Mouse (Mus musculus) lung, postnatal 36 days (tissue): ENCODE data around the gene Itga3.

Source experiments
- DNase-seq: peaks from one replicate; pipeline ENCODE4 v3.0.0; 2022; ENCODE audit warnings: mixed read lengths

Itga3 gene

GRCm38 (mm10) chr11:95095596-95095995 is 19.0 kb upstream of the Itga3 start:
- no peak for DNase-seq

DNA sequence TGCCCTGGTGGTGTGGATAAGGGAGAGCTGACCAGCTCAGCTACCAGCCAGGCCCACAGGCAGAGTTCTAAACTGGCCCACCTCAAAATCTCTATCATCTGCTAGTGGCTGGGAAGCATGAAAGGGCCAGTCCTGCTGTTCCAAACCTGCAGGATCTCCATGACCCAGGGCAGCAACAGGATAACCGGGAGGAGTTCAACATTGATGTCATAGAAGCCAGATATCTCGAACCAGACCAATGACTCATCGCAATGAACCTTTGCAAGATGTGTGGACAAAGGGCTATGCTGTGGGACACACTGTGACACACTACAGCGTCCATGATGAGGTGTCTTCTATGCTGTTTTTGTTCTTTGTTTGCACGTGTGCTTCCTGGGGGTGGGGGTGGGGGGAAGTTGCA is 16.5 kb upstream of the Itga3 start:
- no peak for DNase-seq

- DNase-seq = peak; percentile 94
Measured at GRCm38 (mm10) chr11:95088857-95089779, 12.5 kb upstream of the Itga3 start.

GRCm38 (mm10) chr11:95088286-95088685 is 11.7 kb upstream of the Itga3 start:
- no peak for DNase-seq

DNA sequence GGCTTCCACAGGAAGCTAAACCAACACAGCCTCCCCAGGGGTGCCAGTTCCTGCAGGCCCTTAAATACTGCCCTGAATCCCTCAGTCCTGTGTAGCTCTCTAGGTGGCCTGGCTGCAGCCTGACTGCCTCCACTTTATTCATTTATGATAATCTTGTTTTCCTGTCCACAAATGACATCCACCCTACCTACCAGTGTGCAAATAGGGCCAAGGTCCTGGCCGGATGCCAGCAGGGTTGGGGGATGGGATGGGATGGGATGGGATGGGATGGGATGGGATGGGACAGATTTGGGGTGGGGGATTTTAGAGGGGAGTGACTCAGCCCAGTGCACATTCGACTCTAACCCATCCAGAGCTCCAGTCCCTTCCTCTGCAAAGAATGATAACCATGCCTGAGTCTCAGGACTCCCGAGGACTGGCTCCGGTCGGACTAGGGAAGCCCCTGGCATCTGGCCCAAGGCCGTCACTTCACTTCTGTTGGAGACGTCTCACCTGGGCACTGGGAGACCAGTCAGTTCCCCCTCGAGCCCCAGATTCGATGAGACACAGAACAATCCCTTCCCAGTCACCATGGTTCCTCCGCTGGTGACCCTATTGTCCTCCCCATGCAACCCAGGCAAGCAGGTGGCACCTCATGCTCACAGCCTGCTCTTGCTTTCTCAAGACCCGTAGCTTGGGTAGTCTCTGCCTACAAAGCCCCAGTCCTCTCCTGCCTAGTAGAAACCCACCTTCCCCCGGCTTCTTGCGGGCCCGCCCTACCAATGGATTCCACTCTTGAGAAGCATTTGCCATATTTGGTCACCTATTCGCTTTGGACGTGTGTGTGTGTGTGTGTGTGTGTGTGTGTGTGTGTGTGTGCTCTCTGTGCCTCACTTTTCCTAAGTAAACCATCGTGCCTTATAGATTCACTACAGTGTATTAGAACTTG is 11.0 kb upstream of the Itga3 start:
- no peak for DNase-seq

GRCm38 (mm10) chr11:95086229-95086628 is 9.6 kb upstream of the Itga3 start:
- no peak for DNase-seq

DNA sequence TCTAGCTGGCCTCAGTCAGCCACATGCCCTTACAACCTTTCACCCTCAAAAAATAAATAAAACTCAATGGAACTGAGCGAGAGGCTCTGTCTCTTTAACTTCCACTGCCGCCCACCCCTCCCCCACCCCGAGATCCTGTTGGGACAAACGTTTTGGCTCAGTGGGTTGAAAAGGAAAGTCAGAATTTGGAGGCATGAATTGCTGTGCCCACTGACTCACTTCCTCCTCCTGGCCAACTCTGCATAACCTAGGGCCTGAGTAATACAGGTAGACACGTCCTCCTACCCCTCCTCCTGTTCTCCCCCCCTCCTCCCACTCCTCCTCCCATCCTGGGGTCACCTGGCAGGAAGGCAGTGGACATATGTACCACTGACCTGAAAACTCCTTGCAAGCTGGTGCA is 9.1 kb upstream of the Itga3 start:
- DNase-seq = no peak

DNA sequence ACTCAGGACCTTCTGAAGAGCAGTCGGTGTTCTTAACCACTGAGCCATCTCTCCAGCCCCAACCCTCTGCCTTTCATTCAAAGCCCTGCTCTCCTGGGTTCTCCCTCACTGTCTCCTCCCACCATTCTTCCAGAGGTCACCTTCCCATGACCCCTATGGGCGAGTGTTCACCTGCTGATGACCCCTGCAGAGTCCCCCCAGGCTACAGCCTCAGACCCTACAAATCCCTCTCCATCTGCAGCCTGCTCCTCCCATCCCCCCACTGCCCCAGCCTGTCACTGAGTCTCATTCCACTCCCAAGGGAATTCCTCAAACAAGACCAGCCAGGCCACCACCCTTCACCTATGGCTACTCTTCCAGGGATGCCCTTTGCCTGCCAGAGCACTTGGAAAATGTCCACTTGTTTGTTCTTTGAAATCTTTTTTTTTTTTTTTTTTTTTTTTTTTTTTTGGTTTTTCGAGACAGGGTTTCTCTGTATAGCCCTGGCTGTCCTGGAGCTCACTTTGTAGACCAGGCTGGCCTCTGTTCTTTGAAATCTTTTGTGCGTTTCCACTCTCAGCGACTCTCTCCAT is 8.3 kb upstream of the Itga3 start:
- no peak for DNase-seq

- DNase-seq = no peak
Measured at GRCm38 (mm10) chr11:95084175-95084574, 7.6 kb upstream of the Itga3 start.

DNA sequence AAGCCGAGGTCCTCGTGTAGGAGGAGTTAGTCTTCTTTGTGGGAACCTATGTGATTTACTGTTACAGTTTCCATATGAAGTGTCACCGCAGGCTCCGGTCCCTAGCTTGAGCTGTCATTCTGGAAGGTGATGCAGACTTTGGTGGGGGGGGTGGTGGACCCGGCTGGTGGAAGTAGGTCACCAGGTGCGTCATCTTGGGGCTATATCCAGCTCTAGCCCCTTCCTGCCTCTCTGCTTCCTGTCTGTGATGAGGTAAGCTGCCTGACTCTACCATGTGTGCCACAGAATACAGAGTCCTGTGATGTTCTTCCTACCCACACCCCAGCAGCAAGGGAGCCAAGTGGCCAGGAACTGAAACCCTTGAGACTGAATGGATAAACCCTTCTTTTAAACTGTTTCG is 6.3 kb upstream of the Itga3 start:
- DNase-seq = no peak

DNA sequence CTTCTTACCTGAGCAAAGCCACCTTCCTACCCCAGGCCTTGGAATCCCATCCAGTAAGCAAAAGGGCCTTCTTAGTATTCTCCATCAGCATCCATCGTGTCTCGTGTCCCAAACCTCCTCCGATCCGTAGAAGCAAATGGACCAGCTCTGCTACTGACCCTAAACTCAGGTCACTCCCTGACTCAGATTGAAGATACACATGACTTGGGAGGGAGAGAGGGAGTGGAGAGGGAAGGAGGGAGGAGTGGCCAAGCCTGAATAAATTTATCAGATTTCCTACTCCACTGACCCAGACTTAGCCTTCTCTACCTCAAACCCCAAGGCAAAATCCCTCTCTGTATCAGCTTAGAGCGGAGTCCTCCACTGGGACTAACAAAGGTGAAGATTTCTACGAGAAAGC is 4.2 kb upstream of the Itga3 start:
- DNase-seq = no peak

DNA sequence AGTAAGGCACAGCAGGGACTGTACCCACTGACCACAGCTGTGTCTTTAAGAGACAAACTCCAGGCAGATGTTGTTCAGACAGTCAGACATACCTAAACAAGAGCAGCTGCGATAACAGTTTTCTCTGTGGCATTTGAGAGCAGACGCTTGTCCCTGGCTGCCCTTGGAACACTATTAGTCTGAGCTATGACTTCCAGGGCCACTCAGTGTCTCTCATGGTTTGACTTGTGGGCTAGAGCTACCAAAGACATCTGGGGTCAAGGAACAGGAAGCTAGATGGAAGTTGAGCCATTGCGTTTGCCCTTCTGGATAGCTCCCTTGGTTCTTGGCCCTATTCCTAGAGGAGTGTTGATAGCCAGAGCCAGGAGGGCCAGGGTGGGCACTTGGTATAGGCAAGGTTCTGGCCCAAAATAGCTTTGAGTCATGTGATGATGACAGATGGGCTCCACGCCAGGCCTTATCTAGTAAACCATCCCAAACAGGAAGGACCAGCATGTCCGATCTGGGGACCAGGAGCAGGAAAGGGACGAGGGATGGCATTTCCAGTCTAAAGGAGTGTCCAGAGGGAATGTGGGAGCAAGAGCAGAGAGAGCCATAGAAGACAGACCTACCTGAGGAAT is 2.8 kb upstream of the Itga3 start:
- peak; percentile 94 for DNase-seq

GRCm38 (mm10) chr11:95077956-95078355 is 1.4 kb upstream of the Itga3 start:
- no peak for DNase-seq

DNA sequence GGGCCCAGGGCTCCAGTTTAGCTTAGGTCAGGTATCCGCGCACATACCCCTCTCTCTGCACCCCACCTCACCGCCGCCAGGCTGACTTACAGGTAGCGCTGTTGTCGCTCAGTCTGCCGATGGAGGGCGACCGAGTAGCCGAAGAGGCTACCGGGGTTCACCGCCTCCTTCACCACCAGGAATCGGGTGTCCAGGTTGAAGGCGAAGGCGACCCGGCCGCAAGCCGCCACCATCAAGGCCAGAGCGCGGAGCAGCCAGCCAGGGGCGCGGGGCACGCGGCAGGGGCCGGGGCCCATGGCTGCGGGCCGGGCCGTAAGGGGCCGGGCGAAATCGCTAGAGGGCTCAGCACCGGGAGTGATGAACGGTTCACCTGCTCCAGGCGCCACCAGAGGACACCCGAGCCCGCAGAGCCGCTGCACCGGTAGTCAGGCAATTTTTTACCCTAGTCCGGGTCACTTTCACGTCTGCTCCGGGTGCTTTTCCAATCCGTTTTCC is 513 bp downstream of the Itga3 start:
- DNase-seq = peak; percentile 77

GRCm38 (mm10) chr11:95075197-95076040 is 1.2 kb downstream of the Itga3 start:
- peak; percentile 67 for DNase-seq

DNA sequence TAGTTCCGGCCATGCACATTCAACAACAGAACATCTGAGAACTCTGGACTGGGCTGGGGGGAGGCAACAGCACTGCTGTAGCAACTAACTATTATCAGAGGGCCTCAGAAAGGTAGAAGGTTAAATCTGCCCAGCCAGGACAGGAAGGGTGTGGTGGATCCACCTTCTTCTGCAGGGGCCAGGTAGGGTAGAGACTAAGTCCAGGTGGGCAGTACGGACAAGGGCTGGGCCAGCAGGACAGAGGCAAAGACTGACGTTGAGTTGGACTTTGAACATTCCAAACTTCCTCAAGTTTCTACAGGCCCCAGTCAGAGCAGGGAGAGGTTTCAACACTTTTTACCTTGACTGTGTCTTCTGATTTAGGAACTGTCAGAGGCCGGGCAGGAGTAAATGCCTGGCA is 1.9 kb downstream of the Itga3 start:
- DNase-seq = no peak

DNA sequence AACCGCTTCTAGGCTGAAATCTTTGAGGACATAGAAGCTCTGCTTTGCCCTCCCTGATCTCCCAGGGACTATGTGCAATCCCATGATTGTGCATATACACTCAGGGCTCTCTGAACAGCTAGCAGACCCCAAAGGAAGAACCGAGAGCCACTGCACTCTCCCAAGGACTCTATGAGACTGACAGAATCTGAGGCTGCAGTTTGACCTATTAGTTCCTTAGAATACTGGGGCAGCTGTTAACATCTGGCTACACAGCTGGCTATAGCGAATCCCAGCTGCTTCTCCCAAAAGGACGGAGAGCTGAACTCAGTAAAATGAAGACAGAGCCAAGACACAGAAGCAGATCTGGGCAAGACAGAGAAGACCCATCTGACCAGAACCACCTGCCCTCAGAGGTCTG is 2.8 kb downstream of the Itga3 start:
- peak; percentile 39 for DNase-seq

- peak; percentile 85 for DNase-seq
Measured at GRCm38 (mm10) chr11:95072804-95073203, 3.8 kb downstream of the Itga3 start.

- no peak for DNase-seq
Measured at GRCm38 (mm10) chr11:95072136-95072535, 4.5 kb downstream of the Itga3 start.

DNA sequence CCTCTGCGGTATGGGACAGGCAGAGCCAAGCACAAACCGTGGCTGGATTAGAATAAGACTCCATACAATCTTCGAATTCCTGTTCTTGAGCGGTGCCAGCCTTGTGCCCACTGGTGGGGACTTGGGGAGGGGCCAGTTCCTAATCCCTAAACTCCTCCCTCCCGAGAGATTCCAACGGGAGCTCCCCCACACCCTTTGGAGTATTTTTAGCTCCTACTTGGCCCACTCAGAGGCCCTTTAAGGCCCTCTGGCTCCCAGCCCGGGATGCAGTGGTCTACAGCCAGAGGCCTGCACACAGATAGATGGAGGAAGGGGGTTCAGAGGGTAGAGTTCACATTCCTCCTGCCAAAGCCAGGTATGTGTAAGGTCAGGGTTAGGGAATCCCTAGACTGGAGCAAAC is 5.3 kb downstream of the Itga3 start:
- DNase-seq = peak; percentile 74
